Mouse (Mus musculus) embryonic facial prominence, embryonic 11.5 days (tissue): ENCODE measurements at regions not wholly inside any gene's neighbourhood (a gene's known extent, or its start where the extent isn't known, plus 50 kb on each side); places are given as distances from the start of the nearest gene placed in this dataset.

ENCODE experiments used
- ATAC-seq: fragments of 200-750 bp; cut with Nextera tagmentation; replicated peaks from 2 replicates; pipeline ENCODE4 v1.8.0; 2017; ENCODE audit warnings: low read depth; ENCODE audit not compliant: insufficient number of reproducible peaks, low FRiP score, low TSS enrichment
- DNase-seq: peaks from one replicate; pipeline ENCODE4 v3.0.0-alpha.2; 2015; ENCODE audit warnings: low spot score
- H3K27ac ChIP-seq: fragments of 300-500 bp; sonication (generic); replicated peaks from 2 replicates; pipeline ENCODE4 v1.5.1; 2014; ENCODE audit warnings: mild to moderate bottlenecking, low read depth, low read length, control low read depth
- H3K27me3 ChIP-seq: fragments of 300-500 bp; sonication (generic); 2 replicates; pipeline ENCODE4 v1.6.1; 2014; ENCODE audit warnings: mild to moderate bottlenecking, low read length, moderate library complexity, mixed read lengths; ENCODE audit not compliant: control insufficient read depth, insufficient read depth
- H3K36me3 ChIP-seq: fragments of 300-500 bp; sonication (generic); replicated peaks from 2 replicates; pipeline ENCODE4 v1.6.1; 2014; ENCODE audit warnings: low read depth, mild to moderate bottlenecking, low read length, moderate library complexity, mixed read lengths; ENCODE audit not compliant: control insufficient read depth, insufficient read depth
- H3K4me1 ChIP-seq: fragments of 300-500 bp; sonication (generic); 2 replicates; pipeline ENCODE4 v1.6.1; 2014; ENCODE audit warnings: low read length, mixed read lengths; ENCODE audit not compliant: control insufficient read depth, insufficient read depth
- H3K4me2 ChIP-seq: fragments of 300-500 bp; sonication (generic); 2 replicates; pipeline ENCODE4 v1.6.1; 2014; ENCODE audit warnings: low read depth, mild to moderate bottlenecking, control low read depth, low read length, moderate library complexity
- H3K4me3 ChIP-seq: fragments of 300-500 bp; sonication (generic); 2 replicates; pipeline ENCODE4 v1.5.1; 2014; ENCODE audit warnings: low read depth, low read length, control low read depth
- H3K9ac ChIP-seq: fragments of 300-500 bp; sonication (generic); replicated peaks from 2 replicates; pipeline ENCODE4 v1.6.1; 2014; ENCODE audit warnings: mild to moderate bottlenecking, control low read depth, low read length
- H3K9me3 ChIP-seq: fragments of 300-500 bp; sonication (generic); replicated peaks from 2 replicates; pipeline ENCODE4 v1.6.1; 2016; ENCODE audit warnings: mild to moderate bottlenecking, low read length, inconsistent platforms, mixed read lengths; ENCODE audit not compliant: control insufficient read depth
- WGBS: fragments of 180-500 bp; shearing (Covaris S2); extraction: QIAGEN DNeasy Blood & Tissue Kit; methylation state at CpG from one replicate; pipeline ENCODE4 v1.1.7; 2014; 5-methylcytosine and 5-hydroxymethylcytosine counted together

- H3K4me3 ChIP-seq, result no peak overlapping the region
- no peaks in the 10 kb centered on the region for H3K36me3 ChIP-seq
- H3K9ac ChIP-seq, result no peak overlapping the region
- ATAC-seq (no peak), DNase-seq (no peak)
- H3K4me1 ChIP-seq, result no peaks in the 10 kb centered on the region
- H3K27me3 ChIP-seq, result no peaks in the 10 kb centered on the region
- H3K9me3 ChIP-seq, result no peaks in the 10 kb centered on the region
- H3K4me2 ChIP-seq, result no peak overlapping the region
- H3K27ac ChIP-seq, result no peak overlapping the region
- WGBS, result 76% methylated on average over 1 of the region's 1 CpGs
Observed at GRCm38 (mm10) chr15:17467077-17467476, 738.5 kb downstream of the Cdh9 start.

GRCm38 (mm10) chr15:17493561-17493960, 765.0 kb downstream of the Cdh9 start:
- no peak overlapping the region for H3K27ac ChIP-seq
- no peaks in the 10 kb centered on the region for H3K36me3 ChIP-seq
- DNase-seq, result no peak
- H3K27me3 ChIP-seq, result no peaks in the 10 kb centered on the region
- no peak for ATAC-seq
- no peaks in the 10 kb centered on the region for H3K9me3 ChIP-seq
- H3K4me2 ChIP-seq, result no peak overlapping the region
- WGBS, result 85% methylated on average over 2 of the region's 2 CpGs
- no peak overlapping the region for H3K4me3 ChIP-seq
- no peaks in the 10 kb centered on the region for H3K4me1 ChIP-seq
- no peak overlapping the region for H3K9ac ChIP-seq
